Mouse (Mus musculus): ENCODE measurements around the gene Slc25a43. TPM values are rescaled to one million over a fixed set of nuclear protein-coding genes. Genes with fewer than 3 reads are reported as not detected.
A peak's percentile ranks its signal among the peaks of the same experiment; 100 is the strongest.

The Slc25a43 gene
- polyA plus RNA-seq, 1 experiment from 2014 or later, result 0.78 TPM

GRCm38 (mm10) chrX:36814161-36814836, 70.8 kb downstream of the Slc25a43 start:
- no peak for ATAC-seq
- whole genome bisulfite sequencing, result 82% methylated on average over 8 of the region's 8 CpGs

GRCm38 (mm10) chrX:36815022-36815421, 71.6 kb downstream of the Slc25a43 start:
- 85% methylated on average over 4 of the region's 4 CpGs for WGBS
- Histone ChIP-seq H3K4me1 (replicated peaks) (peaks cover 12% of the 10 kb centered on the region), H3K9me3 (no peaks in the 10 kb centered on the region), H3K4me2 (replicated peaks) (no peak overlapping the region), H3K36me3 (no peaks in the 10 kb centered on the region), H3K4me3 (replicated peaks) (no peak overlapping the region), H3K27me3 (no peaks in the 10 kb centered on the region), H3K9ac (replicated peaks) (no peak overlapping the region), H3K27ac (no peak overlapping the region)
- no peak for ATAC-seq

More at GRCm38 (mm10) chrX:36814161-36814836, 70.8 kb downstream of the Slc25a43 start:
- H3K9me3 ChIP-seq, result no peaks in the 10 kb centered on the region
- no peak overlapping the region for H3K9ac ChIP-seq (replicated peaks)
- peaks cover 12% of the 10 kb centered on the region for H3K4me1 ChIP-seq (replicated peaks)
- H3K4me2 ChIP-seq (replicated peaks), result no peak overlapping the region
- no peak overlapping the region for H3K27ac ChIP-seq
- no peaks in the 10 kb centered on the region for H3K27me3 ChIP-seq
- no peak overlapping the region for H3K4me3 ChIP-seq (replicated peaks)
- no peaks in the 10 kb centered on the region for H3K36me3 ChIP-seq

- Histone ChIP-seq H3K9me3 (no peaks in the 10 kb centered on the region), H3K4me1 (replicated peaks) (peaks cover 12% of the 10 kb centered on the region), H3K27me3 (no peaks in the 10 kb centered on the region), H3K9ac (replicated peaks) (no peak overlapping the region), H3K36me3 (no peaks in the 10 kb centered on the region), H3K4me2 (replicated peaks) (no peak overlapping the region), H3K4me3 (replicated peaks) (no peak overlapping the region), H3K27ac (no peak overlapping the region)
- WGBS, result 85% methylated on average over 3 of the region's 4 CpGs
- no peak for ATAC-seq
Measured at GRCm38 (mm10) chrX:36815439-36815838, 72.0 kb downstream of the Slc25a43 start.

GRCm38 (mm10) chrX:36816368-36816899, 73.0 kb downstream of the Slc25a43 start:
- ATAC-seq, result peak; percentile 46
- Histone ChIP-seq H3K9me3 (no peaks in the 10 kb centered on the region), H3K4me1 (replicated peaks) (peaks cover 12% of the 10 kb centered on the region), H3K4me2 (replicated peaks) (peak overlapping the region; percentile 38), H3K36me3 (no peaks in the 10 kb centered on the region), H3K27ac (peak overlapping the region; percentile 86), H3K9ac (replicated peaks) (no peak overlapping the region), H3K4me3 (replicated peaks) (peak overlapping the region; percentile 14), H3K27me3 (no peaks in the 10 kb centered on the region)
- WGBS, result 30% methylated on average over 8 of the region's 8 CpGs

- H3K9ac ChIP-seq (replicated peaks), result no peak overlapping the region
- no peaks in the 10 kb centered on the region for H3K9me3 ChIP-seq
- H3K27me3 ChIP-seq, result no peaks in the 10 kb centered on the region
- peak overlapping the region; percentile 14 for H3K4me3 ChIP-seq (replicated peaks)
- H3K4me1 ChIP-seq (replicated peaks), result peaks cover 12% of the 10 kb centered on the region
- WGBS, result 20% methylated on average over 10 of the region's 10 CpGs
- H3K27ac ChIP-seq, result peak overlapping the region; percentile 86
- H3K4me2 ChIP-seq (replicated peaks), result peak overlapping the region; percentile 38
- no peaks in the 10 kb centered on the region for H3K36me3 ChIP-seq
- peak; percentile 94 for ATAC-seq
Measured at GRCm38 (mm10) chrX:36816953-36817441, 73.5 kb downstream of the Slc25a43 start.

GRCm38 (mm10) chrX:36819575-36819974, 76.1 kb downstream of the Slc25a43 start:
- H3K27ac ChIP-seq, result no peak overlapping the region
- H3K4me3 ChIP-seq (replicated peaks), result no peak overlapping the region
- no peak overlapping the region for H3K9ac ChIP-seq (replicated peaks)
- H3K4me1 ChIP-seq (replicated peaks), result peaks cover 12% of the 10 kb centered on the region
- WGBS, result 60% methylated on average over 4 of the region's 4 CpGs
- H3K9me3 ChIP-seq, result no peaks in the 10 kb centered on the region
- H3K36me3 ChIP-seq, result no peaks in the 10 kb centered on the region
- no peak overlapping the region for H3K4me2 ChIP-seq (replicated peaks)
- no peak for ATAC-seq
- H3K27me3 ChIP-seq, result no peaks in the 10 kb centered on the region

GRCm38 (mm10) chrX:36820201-36820600, 76.7 kb downstream of the Slc25a43 start:
- peak; percentile 51; the same call in 1 of the 2 replicates for ATAC-seq
- Histone ChIP-seq H3K4me3 (replicated peaks) (no peak overlapping the region), H3K9me3 (no peaks in the 10 kb centered on the region), H3K4me2 (replicated peaks) (no peak overlapping the region), H3K4me1 (replicated peaks) (peaks cover 12% of the 10 kb centered on the region), H3K27ac (no peak overlapping the region), H3K36me3 (no peaks in the 10 kb centered on the region), H3K9ac (replicated peaks) (no peak overlapping the region), H3K27me3 (no peaks in the 10 kb centered on the region)
- WGBS, result 12% methylated on average over 4 of the region's 4 CpGs

- ATAC-seq, result no peak
- 88% methylated on average over 10 of the region's 10 CpGs for WGBS
- Histone ChIP-seq H3K27ac (no peak overlapping the region), H3K36me3 (no peaks in the 10 kb centered on the region), H3K9me3 (no peaks in the 10 kb centered on the region), H3K27me3 (no peaks in the 10 kb centered on the region), H3K9ac (replicated peaks) (no peak overlapping the region), H3K4me1 (replicated peaks) (no peaks in the 10 kb centered on the region), H3K4me2 (replicated peaks) (no peak overlapping the region), H3K4me3 (replicated peaks) (no peak overlapping the region)
Measured at GRCm38 (mm10) chrX:36823932-36824711, 80.7 kb downstream of the Slc25a43 start.

- ATAC-seq, result no peak
- Histone ChIP-seq H3K27me3 (no peaks in the 10 kb centered on the region), H3K4me2 (replicated peaks) (no peak overlapping the region), H3K27ac (no peak overlapping the region), H3K36me3 (no peaks in the 10 kb centered on the region), H3K4me3 (replicated peaks) (no peak overlapping the region), H3K4me1 (replicated peaks) (no peaks in the 10 kb centered on the region), H3K9me3 (no peaks in the 10 kb centered on the region), H3K9ac (replicated peaks) (no peak overlapping the region)
- 38% methylated on average over 2 of the region's 2 CpGs for WGBS
Measured at GRCm38 (mm10) chrX:36825032-36825431, 81.6 kb downstream of the Slc25a43 start.

Other genes starting within 250 kb of the Slc25a43 start
- 610 and 651 TPM in 2 replicates for gene Pgrmc1, start 145.5 kb upstream of the Slc25a43 start, polyA plus RNA-seq (2015; fragmentation: Nextera tagmentation; extraction: Ambion mirVana)
- 5.0 and 5.4 TPM in 2 replicates for gene Akap17b, start 98.3 kb upstream of the Slc25a43 start, polyA plus RNA-seq (2015; fragmentation: Nextera tagmentation; extraction: Ambion mirVana)
- gene Slc25a5, start 52.0 kb downstream of the Slc25a43 start, polyA plus RNA-seq (2015; fragmentation: Nextera tagmentation; extraction: Ambion mirVana), result 594 and 615 TPM in 2 replicates
- 117 and 121 TPM in 2 replicates for gene Ube2a, start 130.2 kb downstream of the Slc25a43 start, polyA plus RNA-seq (2015; fragmentation: Nextera tagmentation; extraction: Ambion mirVana)
- 18.9 and 21.6 TPM in 2 replicates for gene C330007P06Rik, start 130.5 kb downstream of the Slc25a43 start, polyA plus RNA-seq (2015; fragmentation: Nextera tagmentation; extraction: Ambion mirVana)
- 12.4 and 14.6 TPM in 2 replicates for gene Nkrf, start 159.2 kb downstream of the Slc25a43 start, polyA plus RNA-seq (2015; fragmentation: Nextera tagmentation; extraction: Ambion mirVana)
- 67.0 and 68.5 TPM in 2 replicates for gene Sept6, start 248.1 kb downstream of the Slc25a43 start, polyA plus RNA-seq (2015; fragmentation: Nextera tagmentation; extraction: Ambion mirVana)

Measured in midbrain, embryonic 13.5 days (tissue).